Mouse (Mus musculus) lung, embryonic 14.5 days (tissue): ENCODE measurements around the gene Smarcd1. TPM values are rescaled to one million over a fixed set of nuclear protein-coding genes. Genes with fewer than 3 reads are reported as not detected.

Source experiments
- ATAC-seq: fragments of 200-750 bp; cut with Nextera tagmentation; 2 replicates; pipeline ENCODE4 v1.8.0; 2017; ENCODE audit warnings: mild to moderate bottlenecking, moderate TSS enrichment, moderate library complexity; ENCODE audit not compliant: insufficient read depth
- DNase-seq: peaks from one replicate; pipeline ENCODE4 v3.0.0-alpha.2; 2015
- H3K27ac ChIP-seq: fragments of 300-500 bp; sonication (generic); 2 replicates; pipeline ENCODE4 v1.5.1; 2014; ENCODE audit warnings: low read depth, mild to moderate bottlenecking, moderate library complexity
- H3K27me3 ChIP-seq: fragments of 300-500 bp; sonication (generic); 2 replicates; pipeline ENCODE4 v1.6.1; 2014; ENCODE audit warnings: low read length, control low read depth; ENCODE audit not compliant: insufficient read depth
- H3K36me3 ChIP-seq: fragments of 300-500 bp; sonication (generic); 2 replicates; pipeline ENCODE4 v1.6.1; 2014; ENCODE audit warnings: control low read depth; ENCODE audit not compliant: insufficient read depth
- H3K4me1 ChIP-seq: fragments of 300-500 bp; sonication (generic); 2 replicates; pipeline ENCODE4 v1.6.1; 2014; ENCODE audit warnings: antibody characterized with exemption, control low read depth; ENCODE audit not compliant: insufficient read depth
- H3K4me2 ChIP-seq: fragments of 300-500 bp; sonication (generic); 2 replicates; pipeline ENCODE4 v1.6.1; 2014; ENCODE audit warnings: mild to moderate bottlenecking
- H3K4me3 ChIP-seq: fragments of 300-500 bp; sonication (generic); 2 replicates; pipeline ENCODE4 v1.5.1; 2014; ENCODE audit warnings: low read depth, low read length
- H3K9ac ChIP-seq: fragments of 300-500 bp; sonication (generic); 2 replicates; pipeline ENCODE4 v1.6.1; 2014
- H3K9me3 ChIP-seq: fragments of 300-500 bp; sonication (generic); 2 replicates; pipeline ENCODE4 v1.6.1; 2016; ENCODE audit warnings: low read depth, low read length, control low read depth
- CTCF ChIP-seq: IDR thresholded peaks from 2 replicates; pipeline ENCODE4 v1.5.1; 2016; ENCODE audit warnings: antibody characterized with exemption, low read depth
- whole genome bisulfite sequencing: fragments of 180-500 bp; shearing (Covaris S2); extraction: QIAGEN DNeasy Blood & Tissue Kit; methylation state at CpG from one replicate; pipeline ENCODE4 v1.1.7; 2014; 5-methylcytosine and 5-hydroxymethylcytosine counted together
- polyA plus RNA-seq: library from polyadenylated mRNA; unstranded; fragments of >200 nt; fragmentation: Nextera tagmentation; extraction: Ambion mirVana; gene quantifications from 2 replicates; pipeline ENCODE4 v1.2.1, GENCODE M21; 2014

The Smarcd1 gene
- polyA plus RNA-seq, 1 experiment from 2014 or later, result 63.5 TPM

GRCm38 (mm10) chr15:99705440-99706048 lies 3.6 kb downstream of the Smarcd1 start, which contains the start of gene Gm17349:
Gene Gm17349 (minus strand): TSS chr15:99705490.
- peak within 1 kb of the TSS; percentile 46; the same call in 1 of the 2 replicates for H3K27ac ChIP-seq
- TF ChIP-seq CTCF, result peak; percentile 75
- H3K9ac ChIP-seq, result peak within 1 kb of the TSS; percentile 16
- peaks cover 66% of the 10 kb centered on the region for H3K36me3 ChIP-seq
- H3K4me1 ChIP-seq, result peaks cover 4% of the 10 kb centered on the region; the same call in 1 of the 2 replicates
- DNase-seq (peak; percentile 77), ATAC-seq (no peak)
- 65% methylated on average over 11 of the region's 11 CpGs for WGBS
- H3K27me3 ChIP-seq, result no peaks in the 10 kb centered on the region
- H3K9me3 ChIP-seq, result no peaks in the 10 kb centered on the region
- peak within 1 kb of the TSS; percentile 29; the same call in 1 of the 2 replicates for H3K4me2 ChIP-seq
- H3K4me3 ChIP-seq, result no peak within 1 kb of the TSS; the same call in 1 of the 2 replicates

- Histone ChIP-seq H3K9ac (no peak overlapping the region), H3K27me3 (no peaks in the 10 kb centered on the region), H3K27ac (no peak overlapping the region), H3K4me3 (no peak overlapping the region), H3K4me2 (no peak overlapping the region), H3K4me1 (no peaks in the 10 kb centered on the region), H3K9me3 (no peaks in the 10 kb centered on the region), H3K36me3 (peaks cover 93% of the 10 kb centered on the region)
- 91% methylated on average over 13 of the region's 13 CpGs for WGBS
- no peak for ATAC-seq
- DNase-seq, result no peak
- no peak for TF ChIP-seq CTCF
Observed at GRCm38 (mm10) chr15:99708176-99708575, 6.2 kb downstream of the Smarcd1 start.

- Histone ChIP-seq H3K27ac (no peak overlapping the region), H3K36me3 (peaks cover 96% of the 10 kb centered on the region), H3K27me3 (no peaks in the 10 kb centered on the region), H3K9me3 (no peaks in the 10 kb centered on the region), H3K9ac (no peak overlapping the region), H3K4me1 (no peaks in the 10 kb centered on the region), H3K4me3 (no peak overlapping the region), H3K4me2 (no peak overlapping the region)
- ATAC-seq (no peak), DNase-seq (no peak)
- WGBS, result 85% methylated on average over 10 of the region's 10 CpGs
- no peak for TF ChIP-seq CTCF
Observed at GRCm38 (mm10) chr15:99710221-99711190, 8.6 kb downstream of the Smarcd1 start.

GRCm38 (mm10) chr15:99711491-99711890 lies 9.6 kb downstream of the Smarcd1 start:
- ATAC-seq, result no peak
- 57% methylated on average over 3 of the region's 3 CpGs for WGBS
- no peak for TF ChIP-seq CTCF
- Histone ChIP-seq H3K27me3 (no peaks in the 10 kb centered on the region), H3K4me1 (no peaks in the 10 kb centered on the region), H3K9me3 (no peaks in the 10 kb centered on the region), H3K9ac (no peak overlapping the region), H3K36me3 (peaks cover 88% of the 10 kb centered on the region), H3K4me3 (no peak overlapping the region), H3K27ac (no peak overlapping the region), H3K4me2 (no peak overlapping the region)
- DNase-seq, result no peak

- DNase-seq (no peak), ATAC-seq (no peak)
- 74% methylated on average over 13 of the region's 13 CpGs for WGBS
- no peaks in the 10 kb centered on the region for H3K9me3 ChIP-seq
- no peak overlapping the region for H3K4me3 ChIP-seq
- no peak overlapping the region for H3K27ac ChIP-seq
- H3K4me1 ChIP-seq, result no peaks in the 10 kb centered on the region
- H3K9ac ChIP-seq, result no peak overlapping the region
- peaks cover 75% of the 10 kb centered on the region for H3K36me3 ChIP-seq
- no peak overlapping the region for H3K4me2 ChIP-seq
- TF ChIP-seq CTCF, result no peak
- H3K27me3 ChIP-seq, result no peaks in the 10 kb centered on the region
Observed at GRCm38 (mm10) chr15:99712666-99713559, 11.0 kb downstream of the Smarcd1 start.

GRCm38 (mm10) chr15:99713569-99713968 lies 11.6 kb downstream of the Smarcd1 start:
- WGBS, result 93% methylated on average over 3 of the region's 3 CpGs
- peaks cover 68% of the 10 kb centered on the region for H3K36me3 ChIP-seq
- no peak overlapping the region for H3K27ac ChIP-seq

More at GRCm38 (mm10) chr15:99713569-99713968, 11.6 kb downstream of the Smarcd1 start:
- no peaks in the 10 kb centered on the region for H3K9me3 ChIP-seq
- H3K4me1 ChIP-seq, result no peaks in the 10 kb centered on the region
- DNase-seq (no peak), ATAC-seq (0 out of 2 replicates have a peak, but pooled peaks have one; percentile 9)
- H3K27me3 ChIP-seq, result no peaks in the 10 kb centered on the region
- no peak overlapping the region for H3K4me3 ChIP-seq
- H3K9ac ChIP-seq, result no peak overlapping the region
- no peak overlapping the region for H3K4me2 ChIP-seq
- TF ChIP-seq CTCF, result no peak
